Mouse (Mus musculus) neural tube, embryonic 11.5 days (tissue): ENCODE results near the gene Gse1. TPM values are rescaled to one million over a fixed set of nuclear protein-coding genes. Genes with fewer than 3 reads are reported as not detected.
"Not testable (repeated sequence)": the region's sequence is repeated elsewhere in the genome, so short reads cannot be mapped to it uniquely, and the experiment has no call there.

Source experiments
- ATAC-seq: fragments of 200-750 bp; cut with Nextera tagmentation; 2 replicates; pipeline ENCODE4 v1.8.0; 2017; ENCODE audit warnings: moderate number of reproducible peaks, mild to moderate bottlenecking, moderate TSS enrichment, moderate library complexity; ENCODE audit not compliant: insufficient read depth, low FRiP score, low TSS enrichment
- DNase-seq: peaks from one replicate; pipeline ENCODE4 v3.0.0-alpha.2; 2015; ENCODE audit warnings: low spot score
- H3K27ac ChIP-seq: fragments of 300-500 bp; sonication (generic); 2 replicates; pipeline ENCODE4 v1.5.1; 2014; ENCODE audit warnings: low read depth, mild to moderate bottlenecking, low read length
- H3K27me3 ChIP-seq: fragments of 300-500 bp; sonication (generic); 2 replicates; pipeline ENCODE4 v1.6.1; 2014; ENCODE audit warnings: mild to moderate bottlenecking, low read length, mixed read lengths; ENCODE audit not compliant: control insufficient read depth, insufficient read depth
- H3K36me3 ChIP-seq: fragments of 300-500 bp; sonication (generic); 2 replicates; pipeline ENCODE4 v1.6.1; 2014; ENCODE audit warnings: mild to moderate bottlenecking, low read length, moderate library complexity, mixed read lengths; ENCODE audit not compliant: control insufficient read depth, insufficient read depth
- H3K4me1 ChIP-seq: fragments of 300-500 bp; sonication (generic); 2 replicates; pipeline ENCODE4 v1.6.1; 2014; ENCODE audit warnings: low read length, mixed read lengths; ENCODE audit not compliant: control insufficient read depth, insufficient read depth
- H3K4me2 ChIP-seq: fragments of 300-500 bp; sonication (generic); 2 replicates; pipeline ENCODE4 v1.6.1; 2014; ENCODE audit warnings: low read depth, mild to moderate bottlenecking, moderate library complexity
- H3K4me3 ChIP-seq: fragments of 300-500 bp; sonication (generic); 2 replicates; pipeline ENCODE4 v1.5.1; 2014; ENCODE audit warnings: low read depth, low read length
- H3K9ac ChIP-seq: fragments of 300-500 bp; sonication (generic); 2 replicates; pipeline ENCODE4 v1.6.1; 2014; ENCODE audit warnings: mild to moderate bottlenecking, low read length
- H3K9me3 ChIP-seq: fragments of 300-500 bp; sonication (generic); 2 replicates; pipeline ENCODE4 v1.6.1; 2016; ENCODE audit warnings: low read length; ENCODE audit not compliant: control insufficient read depth
- WGBS: fragments of 180-500 bp; shearing (Covaris S2); extraction: QIAGEN DNeasy Blood & Tissue Kit; methylation state at CpG from one replicate; pipeline ENCODE4 v1.1.7; 2014; 5-methylcytosine and 5-hydroxymethylcytosine counted together
- polyA plus RNA-seq: library from polyadenylated mRNA; unstranded; fragments of >200 nt; fragmentation: Nextera tagmentation; extraction: Ambion mirVana; gene quantifications from 2 replicates; pipeline ENCODE4 v1.2.1, GENCODE M21; 2014

The Gse1 gene
- polyA plus RNA-seq, 1 experiment from 2014 or later, result 33.5 TPM

- Histone ChIP-seq H3K4me1 (peaks cover 16% of the 10 kb centered on the region), H3K9me3 (no peaks in the 10 kb centered on the region), H3K27me3 (no peaks in the 10 kb centered on the region), H3K27ac (no peak overlapping the region), H3K36me3 (no peaks in the 10 kb centered on the region), H3K4me2 (no peak overlapping the region), H3K9ac (no peak overlapping the region), H3K4me3 (no peak overlapping the region)
- ATAC-seq (no peak), DNase-seq (no peak)
- WGBS, result 90% methylated on average over 11 of the region's 11 CpGs
Observed at GRCm38 (mm10) chr8:120329030-120329748, 100.9 kb downstream of the Gse1 start.

- H3K27ac ChIP-seq, result no peak overlapping the region
Observed at GRCm38 (mm10) chr8:120331027-120331426, 102.8 kb downstream of the Gse1 start.

DNA sequence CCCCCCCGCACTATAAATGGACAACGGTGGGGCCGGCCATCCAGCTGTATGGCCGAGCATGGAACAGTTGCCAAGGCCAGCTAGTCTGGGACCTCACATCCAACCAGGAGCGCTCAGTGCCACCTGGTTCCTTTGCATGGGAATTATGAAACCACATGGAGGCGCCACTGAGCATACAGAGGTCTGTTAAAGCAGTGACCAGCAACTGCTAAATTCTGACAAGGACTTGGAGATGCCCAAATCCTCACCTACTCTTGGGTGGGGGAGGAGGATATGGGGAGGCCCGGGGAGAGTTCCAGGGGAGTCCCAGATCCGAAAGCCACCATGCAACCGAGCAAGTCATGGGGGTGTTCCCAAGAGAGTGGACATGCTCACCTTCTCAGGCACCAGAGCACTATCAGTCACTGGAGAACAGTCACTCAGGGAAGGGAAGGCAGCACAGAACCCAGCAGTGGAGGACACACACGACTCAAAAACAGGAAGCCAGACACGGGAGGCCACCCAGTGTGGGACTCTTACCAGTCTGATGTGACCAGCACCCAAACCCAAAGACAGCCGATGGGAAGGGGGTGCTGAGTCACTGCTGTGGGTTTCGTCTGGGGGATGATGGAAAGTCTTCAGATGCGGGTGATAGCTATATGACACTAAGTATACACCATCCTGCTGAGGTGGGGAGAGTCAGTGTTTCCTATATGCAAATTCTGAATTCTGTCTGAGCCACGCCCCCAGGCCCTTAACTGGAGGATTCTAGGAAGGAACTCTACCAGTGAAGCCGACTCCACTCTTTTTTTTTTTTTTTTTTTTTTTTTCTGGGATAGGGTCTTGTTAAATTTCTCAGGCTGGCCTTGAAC, 104.3 kb downstream of the Gse1 start:
- DNase-seq, result no peak
- ATAC-seq, result no peak
- no peaks in the 10 kb centered on the region for H3K27me3 ChIP-seq
- peaks cover 31% of the 10 kb centered on the region for H3K4me1 ChIP-seq
- WGBS, result 68% methylated on average over 16 of the region's 16 CpGs
- no peaks in the 10 kb centered on the region for H3K36me3 ChIP-seq
- H3K9me3 ChIP-seq, result no peaks in the 10 kb centered on the region
- no peak overlapping the region for H3K4me2 ChIP-seq
- H3K4me3 ChIP-seq, result no peak overlapping the region
- no peak overlapping the region for H3K9ac ChIP-seq
- H3K27ac ChIP-seq, result no peak overlapping the region

More at GRCm38 (mm10) chr8:120331027-120331426, 102.8 kb downstream of the Gse1 start:
- no peak overlapping the region for H3K4me2 ChIP-seq
- H3K9me3 ChIP-seq, result no peaks in the 10 kb centered on the region
- H3K4me1 ChIP-seq, result peaks cover 21% of the 10 kb centered on the region
- no peak for ATAC-seq
- no peaks in the 10 kb centered on the region for H3K27me3 ChIP-seq
- H3K36me3 ChIP-seq, result no peaks in the 10 kb centered on the region
- H3K9ac ChIP-seq, result no peak overlapping the region
- DNase-seq, result no peak
- WGBS, result 73% methylated on average over 7 of the region's 7 CpGs
- H3K4me3 ChIP-seq, result no peak overlapping the region

GRCm38 (mm10) chr8:120333681-120334080, 105.4 kb downstream of the Gse1 start:
- no peak overlapping the region for H3K9ac ChIP-seq
- WGBS, result 91% methylated on average over 4 of the region's 4 CpGs
- no peak overlapping the region for H3K4me2 ChIP-seq
- H3K27me3 ChIP-seq, result no peaks in the 10 kb centered on the region
- H3K27ac ChIP-seq, result no peak overlapping the region
- DNase-seq (no peak), ATAC-seq (no peak)
- no peaks in the 10 kb centered on the region for H3K9me3 ChIP-seq
- H3K4me3 ChIP-seq, result no peak overlapping the region
- peaks cover 34% of the 10 kb centered on the region for H3K4me1 ChIP-seq
- H3K36me3 ChIP-seq, result no peaks in the 10 kb centered on the region; the same call in 1 of the 2 replicates

DNA sequence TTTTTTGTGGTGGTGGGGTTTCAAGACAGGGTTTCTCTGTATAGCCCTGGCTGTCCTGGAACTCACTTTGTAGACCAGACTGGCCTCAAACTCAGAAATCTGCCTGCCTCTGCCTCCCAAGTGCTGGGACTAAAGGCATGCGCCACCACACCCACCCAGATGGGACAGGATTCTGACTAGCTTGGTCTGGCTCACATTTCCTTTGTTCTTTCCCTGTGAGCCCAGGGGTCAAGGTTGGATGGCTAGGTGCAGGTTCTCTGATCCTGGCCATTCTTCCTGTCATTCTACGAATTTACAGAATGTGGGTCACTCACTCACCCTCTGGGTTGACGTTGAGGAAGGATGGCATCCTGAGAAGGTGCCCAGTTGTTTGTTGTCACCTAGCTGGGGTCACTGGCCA, 106.0 kb downstream of the Gse1 start:
- not testable (repeated sequence) for H3K9ac ChIP-seq, H3K4me3 ChIP-seq, DNase-seq, H3K36me3 ChIP-seq, H3K4me2 ChIP-seq, H3K9me3 ChIP-seq, H3K27me3 ChIP-seq, ATAC-seq
- peak overlapping the region; percentile 94 for H3K27ac ChIP-seq
- peaks cover 34% of the 10 kb centered on the region for H3K4me1 ChIP-seq
- 61% methylated on average over 3 of the region's 3 CpGs for WGBS

GRCm38 (mm10) chr8:120334878-120335261, 106.6 kb downstream of the Gse1 start:
- ATAC-seq (peak; percentile 52), DNase-seq (peak; percentile 88)
- WGBS, result 7% methylated on average over 5 of the region's 5 CpGs
- peak overlapping the region; percentile 58 for H3K9ac ChIP-seq
- no peaks in the 10 kb centered on the region for H3K27me3 ChIP-seq
- H3K27ac ChIP-seq, result peak overlapping the region; percentile 94
- H3K4me1 ChIP-seq, result peaks cover 34% of the 10 kb centered on the region
- H3K36me3 ChIP-seq, result no peaks in the 10 kb centered on the region; the same call in 1 of the 2 replicates
- H3K4me2 ChIP-seq, result peak overlapping the region; percentile 8; the same call in 1 of the 2 replicates
- no peaks in the 10 kb centered on the region for H3K9me3 ChIP-seq
- no peak overlapping the region for H3K4me3 ChIP-seq

- 4% methylated on average over 17 of the region's 17 CpGs for WGBS
Observed at GRCm38 (mm10) chr8:120335262-120336086, 107.2 kb downstream of the Gse1 start.

DNA sequence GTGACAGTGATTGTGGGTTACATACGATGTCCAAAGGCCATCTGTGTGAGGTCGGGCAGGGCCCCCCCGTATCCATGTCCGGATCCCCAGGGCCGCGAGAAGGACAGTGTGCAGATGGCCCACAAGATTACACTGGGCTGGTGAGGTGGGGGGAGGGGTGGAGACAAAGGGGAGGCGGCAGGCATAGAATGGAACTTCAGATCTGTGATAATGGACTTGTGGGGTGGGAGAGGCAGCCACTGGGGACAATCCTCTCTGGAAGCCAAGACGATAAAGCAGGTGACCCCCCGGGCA, 107.8 kb downstream of the Gse1 start:
- 2% methylated on average over 9 of the region's 9 CpGs for WGBS
- Histone ChIP-seq H3K27me3 (no peaks in the 10 kb centered on the region), H3K36me3 (no peaks in the 10 kb centered on the region; the same call in 1 of the 2 replicates), H3K4me3 (no peak overlapping the region), H3K9ac (peak overlapping the region; percentile 58), H3K27ac (peak overlapping the region; percentile 94), H3K4me2 (peak overlapping the region; percentile 8), H3K4me1 (peaks cover 38% of the 10 kb centered on the region), H3K9me3 (no peaks in the 10 kb centered on the region)
- peak; percentile 63 for ATAC-seq
- DNase-seq, result peak; percentile 78

More at GRCm38 (mm10) chr8:120335262-120336086, 107.2 kb downstream of the Gse1 start:
- peak overlapping the region; percentile 58 for H3K9ac ChIP-seq
- peaks cover 38% of the 10 kb centered on the region for H3K4me1 ChIP-seq
- ATAC-seq (peak; percentile 51), DNase-seq (peak; percentile 68)
- no peaks in the 10 kb centered on the region for H3K27me3 ChIP-seq
- H3K9me3 ChIP-seq, result no peaks in the 10 kb centered on the region
- H3K27ac ChIP-seq, result peak overlapping the region; percentile 94
- H3K36me3 ChIP-seq, result no peaks in the 10 kb centered on the region; the same call in 1 of the 2 replicates
- H3K4me3 ChIP-seq, result no peak overlapping the region
- peak overlapping the region; percentile 8 for H3K4me2 ChIP-seq
